Mouse (Mus musculus) midbrain, embryonic 16.5 days (tissue): ENCODE measurements at regions not wholly inside any gene's neighbourhood (a gene's known extent, or its start where the extent isn't known, plus 50 kb on each side); places are given as distances from the start of the nearest gene placed in this dataset.

Source experiments
- ATAC-seq: fragments of 200-750 bp; cut with Nextera tagmentation; 2 replicates; pipeline ENCODE4 v1.8.0; 2017; ENCODE audit warnings: moderate TSS enrichment
- H3K27ac ChIP-seq: fragments of 300-500 bp; sonication (generic); 2 replicates; pipeline ENCODE4 v1.5.1; 2014; ENCODE audit warnings: mild to moderate bottlenecking, low read length, mixed read lengths
- H3K27me3 ChIP-seq: fragments of 300-500 bp; sonication (generic); 2 replicates; pipeline ENCODE4 v1.6.1; 2014; ENCODE audit warnings: low read depth, low read length, mixed read lengths; ENCODE audit not compliant: control insufficient read depth, insufficient read depth
- H3K36me3 ChIP-seq: fragments of 300-500 bp; sonication (generic); 2 replicates; pipeline ENCODE4 v1.6.1; 2014; ENCODE audit warnings: mild to moderate bottlenecking, low read length, moderate library complexity, mixed read lengths; ENCODE audit not compliant: control insufficient read depth, insufficient read depth
- H3K4me1 ChIP-seq: fragments of 300-500 bp; sonication (generic); 2 replicates; pipeline ENCODE4 v1.6.1; 2014; ENCODE audit warnings: mild to moderate bottlenecking, low read length, mixed read lengths; ENCODE audit not compliant: control insufficient read depth, insufficient read depth
- H3K4me2 ChIP-seq: fragments of 300-500 bp; sonication (generic); 2 replicates; pipeline ENCODE4 v1.6.1; 2014; ENCODE audit warnings: mild to moderate bottlenecking, low read length, mixed read lengths
- H3K4me3 ChIP-seq: fragments of 300-500 bp; sonication (generic); 2 replicates; pipeline ENCODE4 v1.5.1; 2014; ENCODE audit warnings: low read depth, mild to moderate bottlenecking, low read length, moderate library complexity, mixed read lengths
- H3K9ac ChIP-seq: fragments of 300-500 bp; sonication (generic); 2 replicates; pipeline ENCODE4 v1.6.1; 2014; ENCODE audit warnings: low read depth, low read length, mixed read lengths
- H3K9me3 ChIP-seq: fragments of 300-500 bp; sonication (generic); replicated peaks from 2 replicates; pipeline ENCODE4 v1.6.1; 2014; ENCODE audit warnings: mild to moderate bottlenecking, low read length, mixed read lengths; ENCODE audit not compliant: control insufficient read depth, poor library complexity, severe bottlenecking
- WGBS: fragments of 180-500 bp; shearing (Covaris S2); extraction: QIAGEN DNeasy Blood & Tissue Kit; methylation state at CpG from one replicate; pipeline ENCODE4 v1.1.7; 2014; 5-methylcytosine and 5-hydroxymethylcytosine counted together

- Histone ChIP-seq H3K27ac (no peak overlapping the region), H3K27me3 (no peaks in the 10 kb centered on the region), H3K4me1 (no peaks in the 10 kb centered on the region), H3K36me3 (no peaks in the 10 kb centered on the region), H3K4me2 (no peak overlapping the region), H3K9ac (no peak overlapping the region), H3K4me3 (no peak overlapping the region), H3K9me3 (no peaks in the 10 kb centered on the region)
- no peak for ATAC-seq
- 73% methylated on average over 4 of the region's 4 CpGs for WGBS
Observed at GRCm38 (mm10) chr16:9151936-9152335, 322.0 kb downstream of the 1810013L24Rik start.

DNA sequence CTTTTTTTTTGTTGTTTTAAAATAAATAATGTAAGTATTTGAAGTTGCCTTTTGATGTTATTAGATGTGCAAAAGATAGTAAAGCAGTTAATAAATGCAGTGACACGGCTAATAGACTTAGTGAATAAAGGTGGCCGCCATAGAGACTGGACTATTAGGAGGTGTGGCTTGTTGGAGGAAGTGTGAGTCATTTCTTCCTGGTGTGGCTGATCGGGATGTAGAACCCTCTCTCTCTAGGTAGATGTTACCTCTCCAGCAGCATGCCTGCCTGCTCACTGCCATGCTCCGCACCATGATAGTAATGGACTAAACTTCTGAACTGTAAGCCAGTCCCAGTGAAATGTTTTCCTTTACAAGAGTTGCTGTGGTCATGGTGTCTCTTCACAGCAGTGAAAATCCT, 323.6 kb downstream of the 1810013L24Rik start:
- no peak for ATAC-seq
- no peaks in the 10 kb centered on the region for H3K9me3 ChIP-seq
- no peaks in the 10 kb centered on the region for H3K27me3 ChIP-seq
- H3K4me3 ChIP-seq = no peak overlapping the region
- H3K36me3 ChIP-seq = no peaks in the 10 kb centered on the region
- no peak overlapping the region for H3K9ac ChIP-seq
- H3K4me2 ChIP-seq = no peak overlapping the region
- 88% methylated on average over 4 of the region's 4 CpGs for WGBS
- no peak overlapping the region for H3K27ac ChIP-seq
- H3K4me1 ChIP-seq = no peaks in the 10 kb centered on the region

- H3K9ac ChIP-seq = no peak overlapping the region
- ATAC-seq = no peak; the same call in 1 of the 2 replicates
- H3K4me3 ChIP-seq = no peak overlapping the region
- no peak overlapping the region for H3K27ac ChIP-seq
- no peaks in the 10 kb centered on the region for H3K4me1 ChIP-seq
- no peaks in the 10 kb centered on the region for H3K9me3 ChIP-seq
- WGBS = 45% methylated on average over 8 of the region's 8 CpGs
- H3K27me3 ChIP-seq = no peaks in the 10 kb centered on the region
- H3K36me3 ChIP-seq = no peaks in the 10 kb centered on the region
- no peak overlapping the region for H3K4me2 ChIP-seq
Observed at GRCm38 (mm10) chr16:9165763-9166310, 335.9 kb downstream of the 1810013L24Rik start.

GRCm38 (mm10) chr16:9176402-9176801, 346.5 kb downstream of the 1810013L24Rik start:
- 88% methylated on average over 3 of the region's 3 CpGs for WGBS
- no peaks in the 10 kb centered on the region for H3K9me3 ChIP-seq
- no peaks in the 10 kb centered on the region for H3K27me3 ChIP-seq
- H3K9ac ChIP-seq = no peak overlapping the region
- no peak overlapping the region for H3K4me2 ChIP-seq
- H3K4me3 ChIP-seq = no peak overlapping the region
- no peaks in the 10 kb centered on the region for H3K4me1 ChIP-seq
- no peak for ATAC-seq
- no peak overlapping the region for H3K27ac ChIP-seq
- H3K36me3 ChIP-seq = no peaks in the 10 kb centered on the region

DNA sequence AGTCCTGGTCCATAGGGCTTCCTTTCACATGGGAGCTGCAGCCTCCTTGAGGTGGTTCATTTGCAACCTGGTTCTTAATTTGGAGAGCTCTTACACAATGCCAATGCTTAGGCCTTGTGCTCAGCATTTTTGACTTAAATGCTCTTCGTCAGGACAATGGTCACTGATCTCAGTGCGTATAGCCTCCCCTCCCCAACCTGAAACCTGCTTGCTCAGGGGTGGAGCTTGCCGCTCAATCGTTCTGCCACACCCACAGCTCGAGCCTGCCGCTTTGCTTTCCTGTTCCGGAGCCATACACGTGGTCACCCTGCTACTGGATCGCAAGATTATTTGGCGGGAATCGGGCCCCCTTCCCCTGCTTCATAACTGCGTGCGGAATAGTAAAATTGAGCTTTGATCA, 365.9 kb downstream of the 1810013L24Rik start:
- Histone ChIP-seq H3K4me3 (no peak overlapping the region), H3K4me1 (no peaks in the 10 kb centered on the region), H3K4me2 (no peak overlapping the region), H3K9ac (no peak overlapping the region), H3K27me3 (no peaks in the 10 kb centered on the region), H3K27ac (no peak overlapping the region), H3K36me3 (no peaks in the 10 kb centered on the region), H3K9me3 (0 out of 2 replicates have a peak, but pooled peaks cover 2% of the 10 kb centered on the region)
- no peak for ATAC-seq
- 50% methylated on average over 13 of the region's 13 CpGs for WGBS

DNA sequence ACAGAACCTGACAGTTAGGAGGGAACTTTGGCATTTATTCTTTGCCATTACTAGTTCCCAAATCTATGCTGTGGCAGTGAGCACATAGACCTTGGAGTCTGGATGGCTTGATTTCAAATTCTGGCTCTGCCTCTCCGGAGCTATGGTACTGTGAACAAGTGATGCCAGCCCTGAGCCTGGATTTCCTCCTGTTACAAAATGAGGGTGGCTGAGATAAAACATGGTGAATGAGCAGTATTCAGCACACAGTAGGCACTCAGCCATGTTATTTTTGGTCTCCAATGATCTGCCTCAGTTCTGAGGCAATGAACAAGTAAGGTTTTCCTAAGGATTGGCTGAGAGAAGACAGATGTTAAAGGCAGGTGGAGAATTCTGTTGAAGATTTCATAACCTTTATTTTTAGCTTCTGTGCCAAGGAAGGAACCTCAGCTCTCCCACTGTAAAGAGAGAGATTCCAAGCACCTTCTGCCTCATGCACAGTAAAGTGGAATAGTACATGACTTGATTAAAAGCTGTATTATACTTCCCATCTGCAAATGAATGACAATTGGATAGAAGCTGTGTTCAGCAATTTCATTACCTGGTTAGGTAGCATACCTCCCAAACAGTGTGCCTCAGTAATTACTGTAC, 369.1 kb downstream of the 1810013L24Rik start:
- H3K4me2 ChIP-seq = no peak overlapping the region
- no peak for ATAC-seq
- WGBS = 94% methylated on average over 1 of the region's 1 CpGs

DNA sequence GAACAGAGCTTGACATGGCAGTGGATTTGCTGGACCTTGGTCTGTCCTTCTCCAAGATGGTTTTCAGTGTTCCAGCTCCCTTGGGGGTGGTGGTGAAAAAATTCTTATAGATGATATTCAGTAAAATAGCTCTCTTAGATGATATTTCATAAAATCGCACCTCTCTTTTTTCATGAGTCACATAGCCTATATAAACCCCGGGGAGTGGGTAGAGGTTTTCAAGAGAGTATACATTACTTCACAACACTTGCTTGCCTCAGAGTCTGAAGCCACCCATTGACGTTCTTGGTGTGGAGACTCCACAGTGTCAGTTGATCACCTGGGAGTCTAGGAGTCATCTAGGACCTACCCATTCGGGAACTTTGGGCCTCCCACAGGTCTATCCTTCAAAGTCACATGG, 378.7 kb downstream of the 1810013L24Rik start:
- Histone ChIP-seq H3K36me3 (no peaks in the 10 kb centered on the region), H3K27ac (no peak overlapping the region), H3K9me3 (peaks cover 8% of the 10 kb centered on the region; the same call in 1 of the 2 replicates), H3K4me1 (no peaks in the 10 kb centered on the region), H3K27me3 (no peaks in the 10 kb centered on the region), H3K4me2 (no peak overlapping the region), H3K9ac (no peak overlapping the region), H3K4me3 (no peak overlapping the region)
- 93% methylated on average over 4 of the region's 4 CpGs for WGBS
- ATAC-seq = no peak

More for the DNA sequence above, 369.1 kb downstream of the 1810013L24Rik start:
- Histone ChIP-seq H3K9me3 (no peaks in the 10 kb centered on the region), H3K4me1 (no peaks in the 10 kb centered on the region), H3K27ac (no peak overlapping the region), H3K4me3 (no peak overlapping the region), H3K36me3 (no peaks in the 10 kb centered on the region), H3K27me3 (no peaks in the 10 kb centered on the region), H3K9ac (no peak overlapping the region)

- H3K9ac ChIP-seq = no peak overlapping the region
- H3K27me3 ChIP-seq = no peaks in the 10 kb centered on the region
- no peak overlapping the region for H3K27ac ChIP-seq
- H3K4me3 ChIP-seq = no peak overlapping the region
- 81% methylated on average over 6 of the region's 6 CpGs for WGBS
- H3K36me3 ChIP-seq = no peaks in the 10 kb centered on the region
- no peaks in the 10 kb centered on the region for H3K4me1 ChIP-seq
- no peak for ATAC-seq
- H3K4me2 ChIP-seq = no peak overlapping the region
- H3K9me3 ChIP-seq = peaks cover 8% of the 10 kb centered on the region; the same call in 1 of the 2 replicates
Observed at GRCm38 (mm10) chr16:9211485-9211884, 381.6 kb downstream of the 1810013L24Rik start.

- no peak for ATAC-seq
- H3K27me3 ChIP-seq = no peaks in the 10 kb centered on the region
- 68% methylated on average over 1 of the region's 1 CpGs for WGBS
- H3K36me3 ChIP-seq = no peaks in the 10 kb centered on the region
- no peak overlapping the region for H3K27ac ChIP-seq
- H3K4me2 ChIP-seq = no peak overlapping the region
- no peaks in the 10 kb centered on the region for H3K9me3 ChIP-seq
- no peaks in the 10 kb centered on the region for H3K4me1 ChIP-seq
- H3K9ac ChIP-seq = no peak overlapping the region
- H3K4me3 ChIP-seq = no peak overlapping the region
Observed at GRCm38 (mm10) chr16:9215131-9215530, 385.2 kb downstream of the 1810013L24Rik start.
